Mouse (Mus musculus) heart, embryonic 11.5 days (tissue): ENCODE results near the gene Spata5. TPM values are rescaled to one million over a fixed set of nuclear protein-coding genes. Genes with fewer than 3 reads are reported as not detected.
A peak's percentile ranks its signal among the peaks of the same experiment; 100 is the strongest.

Experiments used
- ATAC-seq: fragments of 200-750 bp; cut with Nextera tagmentation; replicated peaks from 2 replicates; pipeline ENCODE4 v1.8.0; 2017; ENCODE audit warnings: moderate library complexity; ENCODE audit not compliant: insufficient number of reproducible peaks, low FRiP score, low TSS enrichment
- H3K27ac ChIP-seq: fragments of 300-500 bp; sonication (generic); 2 replicates; pipeline ENCODE4 v1.5.1; 2014; ENCODE audit warnings: mild to moderate bottlenecking, low read depth, low read length
- H3K27me3 ChIP-seq: fragments of 300-500 bp; sonication (generic); 2 replicates; pipeline ENCODE4 v1.6.1; 2014; ENCODE audit warnings: mild to moderate bottlenecking, low read length, mixed read lengths; ENCODE audit not compliant: control insufficient read depth, insufficient read depth
- H3K36me3 ChIP-seq: fragments of 300-500 bp; sonication (generic); 2 replicates; pipeline ENCODE4 v1.6.1; 2014; ENCODE audit warnings: mild to moderate bottlenecking, low read length, moderate library complexity, mixed read lengths; ENCODE audit not compliant: control insufficient read depth, insufficient read depth
- H3K4me1 ChIP-seq: fragments of 300-500 bp; sonication (generic); 2 replicates; pipeline ENCODE4 v1.6.1; 2014; ENCODE audit warnings: low read length; ENCODE audit not compliant: control insufficient read depth, insufficient read depth
- H3K4me2 ChIP-seq: fragments of 300-500 bp; sonication (generic); 2 replicates; pipeline ENCODE4 v1.6.1; 2014; ENCODE audit warnings: mild to moderate bottlenecking, moderate library complexity
- H3K4me3 ChIP-seq: fragments of 300-500 bp; sonication (generic); 2 replicates; pipeline ENCODE4 v1.5.1; 2014; ENCODE audit warnings: low read depth, low read length
- H3K9ac ChIP-seq: fragments of 300-500 bp; sonication (generic); 2 replicates; pipeline ENCODE4 v1.6.1; 2014; ENCODE audit warnings: mild to moderate bottlenecking, low read depth, low read length, moderate library complexity
- H3K9me3 ChIP-seq: fragments of 300-500 bp; sonication (generic); replicated peaks from 2 replicates; pipeline ENCODE4 v1.6.1; 2016; ENCODE audit warnings: low read length; ENCODE audit not compliant: control insufficient read depth
- WGBS: fragments of 180-500 bp; shearing (Covaris S2); extraction: QIAGEN DNeasy Blood & Tissue Kit; methylation state at CpG from one replicate; pipeline ENCODE4 v1.1.7; 2014; ENCODE audit not compliant: insufficient replicate concordance; 5-methylcytosine and 5-hydroxymethylcytosine counted together
- polyA plus RNA-seq: library from polyadenylated mRNA; unstranded; fragments of >200 nt; fragmentation: Nextera tagmentation; extraction: Ambion mirVana; gene quantifications from 2 replicates; pipeline ENCODE4 v1.2.1, GENCODE M21; 2014

Spata5 gene
- polyA plus RNA-seq, result 27.8 TPM in 2 replicates

DNA sequence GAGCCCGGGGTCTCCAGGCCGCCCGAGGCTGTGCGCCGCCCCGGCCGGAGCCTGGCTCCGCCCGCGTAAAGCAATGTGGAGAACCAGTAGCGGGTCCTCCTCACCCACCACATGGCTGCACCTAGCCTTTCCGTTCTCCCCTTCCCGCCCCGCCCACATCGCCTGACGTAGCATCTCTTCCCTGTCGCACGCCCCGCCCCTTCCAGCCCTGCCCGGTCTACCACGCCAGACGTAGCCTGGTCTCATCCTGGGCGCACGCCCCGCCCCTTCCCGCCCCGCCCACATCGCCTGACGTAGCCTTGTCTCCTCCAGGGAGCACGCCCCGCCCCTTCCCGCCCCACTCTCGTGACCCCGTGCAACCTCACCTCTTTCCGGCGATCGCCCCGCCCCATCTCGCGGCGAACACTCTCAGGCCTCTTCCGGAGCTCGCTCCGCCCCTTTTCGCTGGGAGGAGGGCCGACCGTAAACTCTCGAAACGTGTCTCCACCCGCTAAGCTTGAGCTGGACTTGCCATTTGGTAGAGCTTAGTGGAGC is at the start of gene Spata5:
Gene Spata5 (plus strand): TSS at position 439 of the 534 bp plus-strand sequence.
- Histone ChIP-seq H3K36me3 (no peaks in the 10 kb centered on the region), H3K4me1 (peaks cover 8% of the 10 kb centered on the region; the same call in 1 of the 2 replicates), H3K27me3 (no peaks in the 10 kb centered on the region), H3K27ac (peak within 1 kb of the TSS; percentile 88), H3K4me3 (peak within 1 kb of the TSS; percentile 88), H3K4me2 (peak within 1 kb of the TSS; percentile 79), H3K9ac (peak within 1 kb of the TSS; percentile 84), H3K9me3 (no peaks in the 10 kb centered on the region)
- WGBS, result under 1% methylated on average over 45 of the region's 50 CpGs
- ATAC-seq, result peak; percentile 96

DNA sequence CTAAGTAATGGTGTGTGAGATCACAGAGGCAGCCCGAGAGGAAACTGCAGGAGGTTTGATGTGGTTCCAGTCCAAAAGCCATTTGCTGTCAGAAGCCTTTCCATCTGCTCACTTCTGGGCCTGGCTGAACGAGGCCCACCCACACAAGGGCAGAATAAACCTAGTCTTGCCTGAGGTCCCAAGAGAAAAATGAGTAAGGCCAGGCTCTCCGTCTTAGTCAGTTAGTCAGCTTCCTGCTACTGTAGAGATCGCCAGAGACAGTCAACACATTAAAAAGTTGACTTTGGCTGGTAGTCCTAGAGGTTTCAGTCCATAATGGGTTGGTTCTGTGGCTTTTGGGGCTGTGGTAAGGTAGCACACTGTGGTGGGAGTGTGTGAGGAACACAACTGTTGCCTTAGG is 49.3 kb upstream of the Spata5 start:
- no peak for ATAC-seq
- no peaks in the 10 kb centered on the region for H3K9me3 ChIP-seq
- no peaks in the 10 kb centered on the region for H3K27me3 ChIP-seq
- no peak overlapping the region for H3K9ac ChIP-seq
- H3K36me3 ChIP-seq, result no peaks in the 10 kb centered on the region
- 63% methylated on average over 4 of the region's 4 CpGs for WGBS
- H3K4me1 ChIP-seq, result peaks cover 5% of the 10 kb centered on the region; the same call in 1 of the 2 replicates
- H3K4me2 ChIP-seq, result no peak overlapping the region
- no peak overlapping the region for H3K27ac ChIP-seq
- H3K4me3 ChIP-seq, result no peak overlapping the region

- H3K36me3 ChIP-seq, result no peaks in the 10 kb centered on the region
- H3K4me1 ChIP-seq, result no peaks in the 10 kb centered on the region
- ATAC-seq, result no peak
- no peak overlapping the region for H3K9ac ChIP-seq
- WGBS, result 84% methylated on average over 11 of the region's 11 CpGs
- no peak overlapping the region for H3K4me2 ChIP-seq
- H3K27me3 ChIP-seq, result no peaks in the 10 kb centered on the region
- no peak overlapping the region for H3K27ac ChIP-seq
- H3K9me3 ChIP-seq, result no peaks in the 10 kb centered on the region
- H3K4me3 ChIP-seq, result no peak overlapping the region
These were observed 46.0 kb upstream of the Spata5 start for GRCm38 (mm10) chr3:37373712-37374111.

GRCm38 (mm10) chr3:37377926-37378325 is 41.8 kb upstream of the Spata5 start:
- Histone ChIP-seq H3K4me1 (peaks cover under 1% of the 10 kb centered on the region; the same call in 1 of the 2 replicates), H3K4me3 (no peak overlapping the region), H3K9ac (no peak overlapping the region), H3K4me2 (no peak overlapping the region), H3K27ac (no peak overlapping the region), H3K9me3 (no peaks in the 10 kb centered on the region), H3K27me3 (no peaks in the 10 kb centered on the region), H3K36me3 (no peaks in the 10 kb centered on the region)
- 79% methylated on average over 6 of the region's 6 CpGs for WGBS
- ATAC-seq, result no peak

GRCm38 (mm10) chr3:37378412-37378811 is 41.3 kb upstream of the Spata5 start:
- no peak for ATAC-seq
- H3K4me1 ChIP-seq, result peaks cover 4% of the 10 kb centered on the region; the same call in 1 of the 2 replicates
- H3K27me3 ChIP-seq, result no peaks in the 10 kb centered on the region
- no peaks in the 10 kb centered on the region for H3K36me3 ChIP-seq
- no peak overlapping the region for H3K4me3 ChIP-seq
- no peak overlapping the region for H3K4me2 ChIP-seq
- H3K27ac ChIP-seq, result no peak overlapping the region
- WGBS, result 67% methylated on average over 6 of the region's 6 CpGs
- H3K9ac ChIP-seq, result no peak overlapping the region
- no peaks in the 10 kb centered on the region for H3K9me3 ChIP-seq

DNA sequence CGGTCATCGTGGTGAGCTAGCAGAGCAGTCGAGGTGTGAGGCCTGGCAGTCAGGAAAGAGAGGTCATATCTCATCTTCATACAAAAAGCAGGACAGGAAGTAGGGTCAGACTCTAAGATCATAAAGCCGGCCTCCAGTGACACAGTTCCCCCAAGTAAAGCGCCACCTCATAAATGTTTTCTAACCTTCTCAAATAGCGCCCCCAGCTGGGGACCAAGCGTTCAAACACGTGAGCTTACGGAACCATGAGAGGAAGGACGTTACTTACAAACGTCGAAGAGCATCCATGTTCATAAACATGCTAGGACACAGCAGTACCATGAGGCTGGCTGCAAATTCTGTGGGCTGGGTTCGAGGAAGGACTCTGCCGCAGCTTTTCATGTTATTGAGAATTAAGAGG is 40.5 kb upstream of the Spata5 start:
- Histone ChIP-seq H3K27ac (no peak overlapping the region), H3K4me2 (no peak overlapping the region), H3K9ac (no peak overlapping the region), H3K27me3 (no peaks in the 10 kb centered on the region), H3K4me1 (peaks cover 4% of the 10 kb centered on the region; the same call in 1 of the 2 replicates), H3K9me3 (no peaks in the 10 kb centered on the region), H3K36me3 (no peaks in the 10 kb centered on the region), H3K4me3 (no peak overlapping the region)
- WGBS, result 76% methylated on average over 14 of the region's 14 CpGs
- ATAC-seq, result no peak

- Histone ChIP-seq H3K27ac (no peak overlapping the region), H3K36me3 (no peaks in the 10 kb centered on the region), H3K4me2 (no peak overlapping the region), H3K4me3 (no peak overlapping the region), H3K9me3 (no peaks in the 10 kb centered on the region), H3K4me1 (peaks cover 4% of the 10 kb centered on the region; the same call in 1 of the 2 replicates), H3K27me3 (no peaks in the 10 kb centered on the region), H3K9ac (no peak overlapping the region)
- ATAC-seq, result no peak
- WGBS, result 73% methylated on average over 18 of the region's 18 CpGs
These were observed 39.5 kb upstream of the Spata5 start for GRCm38 (mm10) chr3:37379930-37380881.

DNA sequence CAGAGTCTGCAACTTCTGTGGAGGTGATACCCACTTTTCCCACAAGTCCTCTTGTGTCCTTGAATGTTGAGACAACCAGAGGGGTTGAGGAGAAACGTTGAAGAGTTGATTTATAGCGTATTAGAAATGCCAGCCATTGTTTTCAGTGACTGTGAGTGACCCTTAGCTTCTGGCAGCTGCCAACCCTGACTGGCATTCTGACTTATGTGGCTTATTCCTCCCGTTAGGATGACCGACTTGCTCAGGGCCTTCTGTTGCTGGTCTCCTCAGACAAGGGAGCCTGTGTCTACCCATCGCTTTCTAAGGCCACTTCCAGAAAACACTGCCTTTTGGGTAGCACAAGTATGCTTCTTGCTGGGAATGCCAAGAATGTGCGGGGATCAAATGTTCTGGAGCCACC is 38.2 kb upstream of the Spata5 start:
- Histone ChIP-seq H3K4me2 (no peak overlapping the region), H3K4me1 (peaks cover 4% of the 10 kb centered on the region; the same call in 1 of the 2 replicates), H3K36me3 (no peaks in the 10 kb centered on the region), H3K27me3 (no peaks in the 10 kb centered on the region), H3K9ac (no peak overlapping the region), H3K9me3 (no peaks in the 10 kb centered on the region), H3K4me3 (no peak overlapping the region), H3K27ac (no peak overlapping the region)
- 60% methylated on average over 6 of the region's 6 CpGs for WGBS
- ATAC-seq, result no peak
